Mouse (Mus musculus): ENCODE results near the gene Slc22a4.

GRCm38 (mm10) chr11:53956636-53957035 lies 71.3 kb downstream of the Slc22a4 start:
- no peak for TF ChIP-seq CTCF (IDR thresholded peaks at IDR 0.05; ENCODE audit: low read depth)
- TF ChIP-seq EP300 (IDR thresholded peaks at IDR 0.05; ENCODE audit: low read depth), result no peak

Data from liver, postnatal 0 days (tissue).